Mouse (Mus musculus) testis, postnatal 10 days (tissue): ENCODE data around the gene Raf1.

Source experiments
- DNase-seq: peaks from one replicate; pipeline ENCODE4 v3.0.0; 2021; ENCODE audit warnings: low spot score

The Raf1 gene

GRCm38 (mm10) chr6:115615983-115616382, 60.5 kb downstream of the Raf1 start:
- DNase-seq = no peak

GRCm38 (mm10) chr6:115613793-115614192, 62.6 kb downstream of the Raf1 start:
- DNase-seq = no peak

GRCm38 (mm10) chr6:115610301-115610700, 66.1 kb downstream of the Raf1 start:
- DNase-seq = no peak

GRCm38 (mm10) chr6:115609121-115609520, 67.3 kb downstream of the Raf1 start:
- DNase-seq = no peak

- no peak for DNase-seq
Observed at GRCm38 (mm10) chr6:115607429-115607828, 69.0 kb downstream of the Raf1 start.

GRCm38 (mm10) chr6:115606461-115606860, 70.0 kb downstream of the Raf1 start:
- no peak for DNase-seq

- DNase-seq = peak; percentile 91
Observed at GRCm38 (mm10) chr6:115601715-115602523, 74.5 kb downstream of the Raf1 start, which contains the start of gene Mkrn2. TSS of gene Mkrn2 (plus strand) at chr6:115601902.

- DNase-seq = peak; percentile 52
Observed at GRCm38 (mm10) chr6:115601322-115601714, 75.1 kb downstream of the Raf1 start.

- DNase-seq = no peak
Observed at GRCm38 (mm10) chr6:115595667-115596066, 80.8 kb downstream of the Raf1 start.

- no peak for DNase-seq
Observed at GRCm38 (mm10) chr6:115594463-115594862, 82.0 kb downstream of the Raf1 start.

- DNase-seq = no peak
Observed at GRCm38 (mm10) chr6:115593252-115593651, 83.2 kb downstream of the Raf1 start.

- no peak for DNase-seq
Observed at GRCm38 (mm10) chr6:115592458-115592857, 84.0 kb downstream of the Raf1 start, which contains the start of gene Mkrn2os. TSS of gene Mkrn2os (minus strand) at chr6:115592576.

- DNase-seq = no peak
Observed at GRCm38 (mm10) chr6:115591692-115592359, 84.6 kb downstream of the Raf1 start.

- DNase-seq = no peak
Observed at GRCm38 (mm10) chr6:115586321-115586720, 90.1 kb downstream of the Raf1 start.

GRCm38 (mm10) chr6:115584176-115584575, 92.3 kb downstream of the Raf1 start:
- DNase-seq = no peak

GRCm38 (mm10) chr6:115583430-115584125, 92.9 kb downstream of the Raf1 start:
- DNase-seq = no peak

- no peak for DNase-seq
Observed at GRCm38 (mm10) chr6:115582328-115583115, 93.9 kb downstream of the Raf1 start.

GRCm38 (mm10) chr6:115580810-115581209, 95.6 kb downstream of the Raf1 start:
- no peak for DNase-seq

- no peak for DNase-seq
Observed at GRCm38 (mm10) chr6:115577941-115578340, 98.5 kb downstream of the Raf1 start.

- DNase-seq = no peak
Observed at GRCm38 (mm10) chr6:115577407-115577806, 99.0 kb downstream of the Raf1 start.

GRCm38 (mm10) chr6:115574171-115574570, 102.3 kb downstream of the Raf1 start:
- DNase-seq = no peak
